Mouse (Mus musculus): ENCODE measurements at regions not wholly inside any gene's neighbourhood (a gene's known extent, or its start where the extent isn't known, plus 50 kb on each side); places are given as distances from the start of the nearest gene placed in this dataset.
A peak's percentile ranks its signal among the peaks of the same experiment; 100 is the strongest.

DNA sequence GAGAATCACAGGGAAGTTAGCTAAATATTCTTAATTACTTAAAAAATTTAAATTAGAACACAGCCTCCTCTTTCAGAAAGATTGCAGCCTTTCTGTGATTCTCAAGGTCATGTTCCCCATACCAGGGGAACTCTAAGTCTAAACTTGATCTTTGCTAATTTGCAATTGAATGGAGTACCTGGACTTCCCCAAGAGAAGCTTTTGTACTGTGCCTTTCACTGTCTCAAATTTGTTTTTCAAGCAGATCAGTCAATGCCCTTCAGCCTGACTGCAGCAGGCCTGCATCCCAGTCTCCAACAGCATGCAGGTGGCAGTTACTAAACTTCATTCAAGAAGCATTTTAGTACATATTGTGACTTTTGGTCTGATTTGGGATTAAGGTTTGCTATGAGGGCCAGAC, 611.8 kb downstream of the Snca start:
- H3K36me3 ChIP-seq = no peaks in the 10 kb centered on the region
- no peaks in the 10 kb centered on the region for H3K4me1 ChIP-seq
- ATAC-seq (ENCODE audit: low FRiP score, low read depth) = no peak
- no peak overlapping the region for H3K9ac ChIP-seq
- H3K27me3 ChIP-seq (replicated peaks) = no peaks in the 10 kb centered on the region
- no peak overlapping the region for H3K27ac ChIP-seq
- H3K9me3 ChIP-seq = no peaks in the 10 kb centered on the region
- no peak overlapping the region for H3K4me2 ChIP-seq (replicated peaks)
- H3K4me3 ChIP-seq = no peak overlapping the region

DNA sequence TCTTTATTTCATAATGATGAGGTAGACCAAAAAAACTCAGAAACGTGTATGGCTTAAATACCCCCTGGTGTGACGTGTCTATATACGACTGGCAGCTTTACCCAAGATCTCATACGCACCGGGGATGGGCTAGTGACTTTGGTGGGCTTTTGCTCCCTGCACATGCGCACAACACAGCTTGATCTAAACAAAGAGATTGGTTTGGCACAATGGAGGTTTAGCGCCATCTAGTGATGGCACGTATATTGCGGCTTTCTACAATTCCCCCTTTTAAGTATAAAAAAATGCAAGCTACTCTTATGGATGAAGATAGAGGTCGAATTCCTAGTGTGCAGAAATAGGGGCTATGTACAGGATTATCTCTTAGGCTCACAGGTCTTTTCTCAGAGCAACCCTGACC, 628.1 kb downstream of the Snca start:
- Histone ChIP-seq H3K27me3 (replicated peaks) (no peaks in the 10 kb centered on the region), H3K4me2 (replicated peaks) (no peak overlapping the region), H3K4me1 (no peaks in the 10 kb centered on the region), H3K4me3 (no peak overlapping the region), H3K36me3 (no peaks in the 10 kb centered on the region), H3K9ac (no peak overlapping the region), H3K9me3 (no peaks in the 10 kb centered on the region), H3K27ac (no peak overlapping the region)
- peak; percentile 58; the same call in 1 of the 2 replicates for ATAC-seq (ENCODE audit: low FRiP score, low read depth)
- 75% methylated on average over 10 of the region's 10 CpGs for WGBS

Data from neural tube, embryonic 12.5 days (tissue).